Mouse (Mus musculus) adrenal gland, postnatal 10 days (tissue): ENCODE measurements around the gene Twist2. TPM values are rescaled to one million over a fixed set of nuclear protein-coding genes. Genes with fewer than 3 reads are reported as not detected.
A peak's percentile ranks its signal among the peaks of the same experiment; 100 is the strongest.

Source experiments
- DNase-seq: peaks from one replicate; pipeline ENCODE4 v3.0.0; 2021; ENCODE audit warnings: mixed read lengths
- total RNA-seq, 2 experiments: library from RNA; stranded (reverse); gene quantifications; 2 replicates each; pipeline ENCODE4 v1.2.3; 2021

Gene Twist2
- total RNA-seq, 2 experiments from 2014 or later = 4.3 to 4.9 TPM

- DNase-seq = peak; percentile 44
Observed at GRCm38 (mm10) chr1:91816571-91816970, 15.3 kb downstream of the Twist2 start.

GRCm38 (mm10) chr1:91819237-91819636 lies 18.0 kb downstream of the Twist2 start:
- peak; percentile 59 for DNase-seq

- no peak for DNase-seq
Observed at GRCm38 (mm10) chr1:91820531-91820930, 19.3 kb downstream of the Twist2 start.

GRCm38 (mm10) chr1:91822316-91822824 lies 21.1 kb downstream of the Twist2 start:
- DNase-seq = no peak

GRCm38 (mm10) chr1:91823530-91823929 lies 22.3 kb downstream of the Twist2 start:
- peak; percentile 61 for DNase-seq

- peak; percentile 28 for DNase-seq
Observed at GRCm38 (mm10) chr1:91823951-91824350, 22.7 kb downstream of the Twist2 start.

GRCm38 (mm10) chr1:91825261-91825660 lies 24.0 kb downstream of the Twist2 start:
- DNase-seq = no peak

DNA sequence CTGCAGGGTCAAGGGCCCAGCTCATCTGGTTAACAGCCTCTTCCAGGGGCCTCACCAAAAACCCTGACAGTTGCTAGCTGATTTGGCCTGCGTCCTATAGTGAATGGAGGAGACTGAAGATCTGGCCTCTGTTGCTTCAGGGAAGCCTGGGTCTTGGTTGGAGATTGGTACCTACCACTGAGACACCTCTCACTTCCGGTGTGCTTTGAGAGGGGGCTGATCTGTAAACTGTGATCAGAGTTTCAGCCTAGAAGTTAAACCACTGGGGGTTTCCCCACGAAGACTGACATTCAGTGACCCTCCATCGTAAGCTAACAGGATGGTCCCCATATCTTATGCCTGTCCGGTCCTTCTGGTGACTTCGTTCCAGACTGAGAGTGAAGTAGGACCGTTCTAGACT lies 30.7 kb downstream of the Twist2 start:
- DNase-seq = no peak

DNA sequence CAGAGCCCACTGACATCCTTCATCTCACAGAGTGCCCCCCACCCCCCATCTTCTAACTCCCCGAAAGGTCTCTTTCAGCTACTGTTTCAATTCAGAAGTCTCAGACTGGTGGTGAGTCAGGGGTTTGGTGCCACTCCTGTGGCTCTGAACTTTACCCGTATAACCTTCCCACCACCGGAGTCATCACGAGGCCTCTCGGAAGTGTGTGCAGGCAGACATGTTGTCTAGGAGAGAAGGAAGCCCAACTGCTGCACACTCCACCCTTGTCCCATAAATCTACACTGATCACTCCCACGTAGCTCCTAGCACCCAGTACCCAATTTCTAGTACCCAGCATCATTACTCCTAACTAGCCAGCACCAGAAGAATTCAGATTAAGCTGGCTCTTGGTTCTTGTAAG lies 38.3 kb downstream of the Twist2 start:
- no peak for DNase-seq

- no peak for DNase-seq
Observed at GRCm38 (mm10) chr1:91839979-91840378, 38.7 kb downstream of the Twist2 start.

DNA sequence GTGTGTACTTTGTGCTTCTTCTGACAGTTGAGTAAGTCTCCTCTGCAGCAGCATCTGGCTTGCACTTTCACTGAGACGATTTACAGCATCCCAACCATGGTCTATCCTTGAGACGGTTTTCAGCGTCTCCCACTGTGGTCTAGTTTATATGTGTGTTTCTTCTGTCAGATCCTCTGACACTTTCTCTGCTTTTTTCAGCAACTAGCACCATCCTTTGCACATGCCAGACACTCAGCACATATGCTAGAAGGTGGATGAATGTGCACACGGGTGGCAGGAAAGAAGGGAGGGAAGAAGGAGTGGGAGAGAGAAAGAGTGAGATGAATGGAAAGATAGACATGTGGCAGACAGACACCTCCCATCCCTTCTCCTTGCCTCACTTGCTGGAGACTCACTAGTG lies 43.0 kb downstream of the Twist2 start:
- DNase-seq = no peak

- no peak for DNase-seq
Observed at GRCm38 (mm10) chr1:91844681-91845379, 43.6 kb downstream of the Twist2 start.

DNA sequence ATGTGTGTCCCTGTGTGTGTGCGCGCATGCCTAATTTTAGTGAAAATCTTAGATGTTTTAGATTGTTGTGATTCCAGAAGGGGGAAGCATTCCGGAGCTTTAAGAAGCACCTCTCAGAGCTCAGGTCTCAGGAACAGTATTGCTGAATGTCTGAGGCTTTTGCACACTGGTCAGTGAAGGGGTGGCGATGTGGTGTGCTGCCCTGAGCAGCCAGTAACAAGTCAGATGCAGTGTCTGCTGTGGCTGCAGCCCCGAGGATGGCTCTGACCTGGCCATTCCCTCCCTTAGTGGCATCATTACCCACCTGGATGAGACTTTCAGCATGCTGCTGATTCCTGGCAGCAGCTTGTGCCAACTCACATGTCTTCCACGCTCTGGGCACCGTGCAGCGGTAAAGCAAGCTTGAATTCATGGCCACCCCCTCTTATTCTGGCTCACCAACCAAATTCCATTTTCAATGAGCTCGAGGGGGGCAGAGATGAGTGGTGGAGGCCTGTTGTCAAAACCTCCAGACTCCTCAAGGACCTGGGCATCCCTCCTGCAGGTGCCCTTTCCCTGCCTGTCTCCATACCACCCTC lies 44.2 kb downstream of the Twist2 start:
- DNase-seq = no peak

- no peak for DNase-seq
Observed at GRCm38 (mm10) chr1:91851300-91851699, 50.0 kb downstream of the Twist2 start.

DNA sequence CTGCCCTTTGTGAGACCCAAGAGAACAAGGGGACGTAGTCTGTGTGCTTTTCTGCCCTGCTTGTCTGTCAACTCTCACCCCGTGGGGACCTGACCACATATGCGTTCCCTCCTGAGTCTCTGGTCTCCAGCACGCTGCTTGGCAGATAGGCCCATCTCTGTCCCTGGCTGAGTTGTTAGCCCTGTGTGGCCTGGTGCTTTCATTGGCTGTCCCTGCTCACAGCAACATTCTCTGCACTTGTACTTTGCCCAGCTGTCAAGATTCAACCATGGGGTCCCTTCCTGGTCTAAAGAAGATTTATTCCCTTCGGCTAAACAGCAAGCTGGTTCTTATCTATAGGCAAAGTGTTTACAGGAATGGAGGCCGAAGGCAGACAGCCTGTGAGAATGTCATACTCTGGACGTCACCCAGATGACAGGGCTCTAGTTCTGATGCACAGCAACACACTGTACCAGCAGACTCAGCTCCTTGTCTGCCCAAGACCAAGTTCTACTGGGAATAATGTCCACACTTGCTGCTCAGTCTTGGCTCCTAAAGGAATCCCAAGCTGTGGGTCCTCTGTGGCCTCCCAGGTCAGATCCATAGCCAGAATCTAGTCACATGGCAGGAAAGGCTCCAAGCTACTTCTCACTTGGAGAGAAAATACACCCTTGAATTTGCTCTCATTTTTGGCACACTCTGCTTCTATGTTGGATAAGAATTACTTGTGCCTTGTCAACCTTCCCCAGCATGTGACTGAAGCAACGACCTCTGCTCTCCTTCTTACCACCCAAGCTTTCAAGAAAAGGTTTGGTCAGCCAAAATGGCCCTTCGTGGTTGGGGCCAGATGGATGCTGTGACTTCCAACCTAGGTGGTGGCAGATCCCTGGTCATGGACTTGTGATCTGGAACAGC lies 55.8 kb downstream of the Twist2 start:
- peak; percentile 57 for DNase-seq

- DNase-seq = peak; percentile 46
Observed at GRCm38 (mm10) chr1:91858101-91858790, 57.0 kb downstream of the Twist2 start.

GRCm38 (mm10) chr1:91858901-91859300 lies 57.6 kb downstream of the Twist2 start:
- DNase-seq = no peak

- no peak for DNase-seq
Observed at GRCm38 (mm10) chr1:91861511-91861910, 60.2 kb downstream of the Twist2 start.

GRCm38 (mm10) chr1:91866001-91866400 lies 64.7 kb downstream of the Twist2 start:
- no peak for DNase-seq

GRCm38 (mm10) chr1:91871101-91871500 lies 69.8 kb downstream of the Twist2 start:
- DNase-seq = no peak

DNA sequence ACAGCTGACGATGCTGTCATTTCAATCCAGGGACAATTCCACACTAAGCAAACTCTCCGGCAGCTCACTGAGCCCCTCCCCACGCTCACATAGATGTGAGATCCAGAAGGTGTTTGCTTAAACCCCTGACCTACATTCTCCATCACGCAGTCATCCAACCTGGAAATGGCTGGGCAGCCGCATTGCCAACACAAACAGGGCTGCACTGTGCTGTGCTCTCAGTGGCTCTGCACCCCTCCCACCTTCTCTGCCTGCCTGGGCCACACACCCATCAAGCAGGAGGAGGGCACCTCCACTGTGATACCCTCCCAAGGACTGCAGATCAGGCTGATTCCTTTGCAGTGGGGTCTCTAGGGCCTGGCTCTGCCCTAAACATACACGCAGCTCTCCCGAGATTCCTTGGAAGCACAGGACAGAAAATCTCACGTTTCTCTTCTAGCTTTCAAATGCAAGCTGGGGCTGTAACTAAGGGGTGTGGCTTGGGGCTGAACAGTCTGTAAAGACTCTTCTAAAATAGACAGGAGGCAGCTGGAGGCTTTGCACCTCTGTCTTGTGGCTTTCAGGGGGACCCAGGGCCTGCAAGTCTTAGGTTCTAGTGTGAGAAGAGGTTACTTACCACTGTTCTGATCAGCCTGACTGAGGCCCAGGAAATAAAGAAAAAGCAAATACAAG lies 71.3 kb downstream of the Twist2 start:
- DNase-seq = no peak
